Mouse (Mus musculus): ENCODE results near the gene Caln1. TPM values are rescaled to one million over a fixed set of nuclear protein-coding genes. Genes with fewer than 3 reads are reported as not detected.

Gene Caln1
- total RNA-seq, 1 experiment, result not detected

- in situ Hi-C loops (cut with MboI; ENCODE audit: low sequenced_read_pairs in 2 of 2, unreplicated experiment in 2 of 2), result no loop called here
- Histone ChIP-seq H3K9ac (ENCODE audit: insufficient read depth, low read depth, low read length, poor library complexity, severe bottlenecking) (no peak overlapping the region), H3K4me3 (ENCODE audit: insufficient read depth in 1 of 2, low read depth in 1 of 2, low read length in 2 of 2, poor library complexity in 1 of 2, severe bottlenecking in 1 of 2) (no peak overlapping the region), H3K36me3 (ENCODE audit: control insufficient read depth, insufficient read depth, low read length, poor library complexity, severe bottlenecking) (no peaks in the 10 kb centered on the region), H3K27ac (ENCODE audit: insufficient read depth, low read depth, low read length, poor library complexity, severe bottlenecking) (no peak overlapping the region), H3K9me3 (ENCODE audit: control insufficient read depth, insufficient read depth, low read depth, low read length) (no peaks in the 10 kb centered on the region), H3K4me1 (ENCODE audit: control insufficient read depth in 2 of 2, insufficient read depth in 2 of 2, low read length in 2 of 2, poor library complexity in 1 of 2) (no peaks in the 10 kb centered on the region)
- no peak for TF ChIP-seq ZC3H11A (IDR thresholded peaks at IDR 0.05; ENCODE audit: borderline replicate concordance, low read depth, low read length)
- no peak for TF ChIP-seq ZNF384 (IDR thresholded peaks at IDR 0.05; ENCODE audit: low read depth, low read length)
- TF ChIP-seq HCFC1 (IDR thresholded peaks at IDR 0.05; ENCODE audit: borderline replicate concordance, insufficient read depth, low read length), result no peak
- no peak for TF ChIP-seq CHD2 (IDR thresholded peaks at IDR 0.05; ENCODE audit: low read depth, low read length)
- no peak for TF ChIP-seq MAFK (IDR thresholded peaks at IDR 0.05; ENCODE audit: insufficient read depth, low read depth, low read length)
- peak; percentile 26 for DNase-seq (ENCODE audit: low read depth, low spot score)
These were observed 442.7 kb downstream of the Caln1 start for GRCm38 (mm10) chr5:130811966-130812365.

GRCm38 (mm10) chr5:130812556-130812955, 443.3 kb downstream of the Caln1 start:
- DNase-seq (ENCODE audit: low read depth, low spot score), result no peak
- no peak overlapping the region for H3K9ac ChIP-seq (ENCODE audit: insufficient read depth, low read depth, low read length, poor library complexity, severe bottlenecking)
- TF ChIP-seq MAFK (IDR thresholded peaks at IDR 0.05; ENCODE audit: insufficient read depth, low read depth, low read length) (no peak), HCFC1 (IDR thresholded peaks at IDR 0.05; ENCODE audit: borderline replicate concordance, insufficient read depth, low read length) (no peak), CHD2 (IDR thresholded peaks at IDR 0.05; ENCODE audit: low read depth, low read length) (no peak), ZNF384 (IDR thresholded peaks at IDR 0.05; ENCODE audit: low read depth, low read length) (no peak), ZC3H11A (IDR thresholded peaks at IDR 0.05; ENCODE audit: borderline replicate concordance, low read depth, low read length) (no peak)
- H3K4me1 ChIP-seq (ENCODE audit: control insufficient read depth in 2 of 2, insufficient read depth in 2 of 2, low read length in 2 of 2, poor library complexity in 1 of 2), result no peaks in the 10 kb centered on the region
- H3K9me3 ChIP-seq (ENCODE audit: control insufficient read depth, insufficient read depth, low read depth, low read length), result no peaks in the 10 kb centered on the region
- no peak overlapping the region for H3K4me3 ChIP-seq (ENCODE audit: insufficient read depth in 1 of 2, low read depth in 1 of 2, low read length in 2 of 2, poor library complexity in 1 of 2, severe bottlenecking in 1 of 2)
- no peak overlapping the region for H3K27ac ChIP-seq (ENCODE audit: insufficient read depth, low read depth, low read length, poor library complexity, severe bottlenecking)
- in situ Hi-C loops (cut with MboI; ENCODE audit: low sequenced_read_pairs in 2 of 2, unreplicated experiment in 2 of 2), result no loop called here
- H3K36me3 ChIP-seq (ENCODE audit: control insufficient read depth, insufficient read depth, low read length, poor library complexity, severe bottlenecking), result no peaks in the 10 kb centered on the region

- no peak overlapping the region for H3K4me3 ChIP-seq (ENCODE audit: insufficient read depth in 1 of 2, low read depth in 1 of 2, low read length in 2 of 2, poor library complexity in 1 of 2, severe bottlenecking in 1 of 2)
- no peak for DNase-seq (ENCODE audit: low read depth, low spot score)
- TF ChIP-seq ZC3H11A (IDR thresholded peaks at IDR 0.05; ENCODE audit: borderline replicate concordance, low read depth, low read length), result no peak
- no peak for TF ChIP-seq HCFC1 (IDR thresholded peaks at IDR 0.05; ENCODE audit: borderline replicate concordance, insufficient read depth, low read length)
- TF ChIP-seq ZNF384 (IDR thresholded peaks at IDR 0.05; ENCODE audit: low read depth, low read length), result no peak
- no peak for TF ChIP-seq CHD2 (IDR thresholded peaks at IDR 0.05; ENCODE audit: low read depth, low read length)
- no peak for TF ChIP-seq MAFK (IDR thresholded peaks at IDR 0.05; ENCODE audit: insufficient read depth, low read depth, low read length)
- H3K4me1 ChIP-seq (ENCODE audit: control insufficient read depth in 2 of 2, insufficient read depth in 2 of 2, low read length in 2 of 2, poor library complexity in 1 of 2), result no peaks in the 10 kb centered on the region
- in situ Hi-C loops (cut with MboI; ENCODE audit: low sequenced_read_pairs in 2 of 2, unreplicated experiment in 2 of 2), result no loop called here
- no peak overlapping the region for H3K9ac ChIP-seq (ENCODE audit: insufficient read depth, low read depth, low read length, poor library complexity, severe bottlenecking)
- no peaks in the 10 kb centered on the region for H3K36me3 ChIP-seq (ENCODE audit: control insufficient read depth, insufficient read depth, low read length, poor library complexity, severe bottlenecking)
- no peaks in the 10 kb centered on the region for H3K9me3 ChIP-seq (ENCODE audit: control insufficient read depth, insufficient read depth, low read depth, low read length)
- H3K27ac ChIP-seq (ENCODE audit: insufficient read depth, low read depth, low read length, poor library complexity, severe bottlenecking), result no peak overlapping the region
These were observed 443.8 kb downstream of the Caln1 start for GRCm38 (mm10) chr5:130813089-130813488.

GRCm38 (mm10) chr5:130815352-130815751, 446.1 kb downstream of the Caln1 start:
- in situ Hi-C loops (cut with MboI; ENCODE audit: low sequenced_read_pairs in 2 of 2, unreplicated experiment in 2 of 2), result no loop called here
- H3K4me1 ChIP-seq (ENCODE audit: control insufficient read depth in 2 of 2, insufficient read depth in 2 of 2, low read length in 2 of 2, poor library complexity in 1 of 2), result no peaks in the 10 kb centered on the region
- no peak overlapping the region for H3K9ac ChIP-seq (ENCODE audit: insufficient read depth, low read depth, low read length, poor library complexity, severe bottlenecking)
- TF ChIP-seq CHD2 (IDR thresholded peaks at IDR 0.05; ENCODE audit: low read depth, low read length) (no peak), ZC3H11A (IDR thresholded peaks at IDR 0.05; ENCODE audit: borderline replicate concordance, low read depth, low read length) (no peak), HCFC1 (IDR thresholded peaks at IDR 0.05; ENCODE audit: borderline replicate concordance, insufficient read depth, low read length) (no peak), MAFK (IDR thresholded peaks at IDR 0.05; ENCODE audit: insufficient read depth, low read depth, low read length) (no peak), ZNF384 (IDR thresholded peaks at IDR 0.05; ENCODE audit: low read depth, low read length) (no peak)
- no peak for DNase-seq (ENCODE audit: low read depth, low spot score)
- no peak overlapping the region for H3K27ac ChIP-seq (ENCODE audit: insufficient read depth, low read depth, low read length, poor library complexity, severe bottlenecking)
- no peaks in the 10 kb centered on the region for H3K9me3 ChIP-seq (ENCODE audit: control insufficient read depth, insufficient read depth, low read depth, low read length)
- H3K4me3 ChIP-seq (ENCODE audit: insufficient read depth in 1 of 2, low read depth in 1 of 2, low read length in 2 of 2, poor library complexity in 1 of 2, severe bottlenecking in 1 of 2), result no peak overlapping the region
- no peaks in the 10 kb centered on the region for H3K36me3 ChIP-seq (ENCODE audit: control insufficient read depth, insufficient read depth, low read length, poor library complexity, severe bottlenecking)
